Mouse (Mus musculus): Measurements from ENCODE around the gene Gm49450. TPM values are rescaled to one million over a fixed set of nuclear protein-coding genes. Genes with fewer than 3 reads are reported as not detected.

Gene Gm49450
- polyA plus RNA-seq, 1 experiment from 2014 or later, result not detected

GRCm38 (mm10) chr15:98917091-98917490 is 36.3 kb downstream of the Gm49450 start:
- H3K36me3 ChIP-seq (ENCODE audit: control insufficient read depth, insufficient read depth, low read length), result peaks cover 15% of the 10 kb centered on the region
- H3K4me1 ChIP-seq (ENCODE audit: control insufficient read depth, insufficient read depth, low read length), result peaks cover 9% of the 10 kb centered on the region
- H3K27me3 ChIP-seq (ENCODE audit: control insufficient read depth, insufficient read depth, low read length), result no peaks in the 10 kb centered on the region
- H3K9ac ChIP-seq (replicated peaks; ENCODE audit: low read depth, low read length), result peak overlapping the region; percentile 70
- H3K27ac ChIP-seq (ENCODE audit: low read length), result peak overlapping the region; percentile 96
- under 1% methylated on average over 14 of the region's 14 CpGs for WGBS
- no peaks in the 10 kb centered on the region for H3K9me3 ChIP-seq (ENCODE audit: control insufficient read depth, low read depth, low read length)
- H3K4me2 ChIP-seq (replicated peaks; ENCODE audit: low read depth, low read length), result peak overlapping the region; percentile 54
- no peak for ATAC-seq (ENCODE audit: insufficient number of reproducible peaks, insufficient read depth, low FRiP score, low read depth)
- H3K4me3 ChIP-seq (ENCODE audit: low read depth, low read length), result peak overlapping the region; percentile 53

GRCm38 (mm10) chr15:98916016-98916415 is 37.3 kb downstream of the Gm49450 start:
- peak overlapping the region; percentile 54; the same call in 1 of the 2 replicates for H3K4me2 ChIP-seq (replicated peaks; ENCODE audit: low read depth, low read length)
- no peak overlapping the region for H3K4me3 ChIP-seq (ENCODE audit: low read depth, low read length)
- peaks cover 9% of the 10 kb centered on the region for H3K4me1 ChIP-seq (ENCODE audit: control insufficient read depth, insufficient read depth, low read length)
- no peak overlapping the region for H3K9ac ChIP-seq (replicated peaks; ENCODE audit: low read depth, low read length)
- no peaks in the 10 kb centered on the region for H3K9me3 ChIP-seq (ENCODE audit: control insufficient read depth, low read depth, low read length)
- no peak overlapping the region for H3K27ac ChIP-seq (ENCODE audit: low read length)
- peaks cover 24% of the 10 kb centered on the region for H3K36me3 ChIP-seq (ENCODE audit: control insufficient read depth, insufficient read depth, low read length)
- ATAC-seq (ENCODE audit: insufficient number of reproducible peaks, insufficient read depth, low FRiP score, low read depth), result no peak
- 94% methylated on average over 4 of the region's 4 CpGs for WGBS
- no peaks in the 10 kb centered on the region for H3K27me3 ChIP-seq (ENCODE audit: control insufficient read depth, insufficient read depth, low read length)

GRCm38 (mm10) chr15:98914903-98915302 is 38.4 kb downstream of the Gm49450 start:
- Histone ChIP-seq H3K27me3 (ENCODE audit: control insufficient read depth, insufficient read depth, low read length) (no peaks in the 10 kb centered on the region), H3K9me3 (ENCODE audit: control insufficient read depth, low read depth, low read length) (no peaks in the 10 kb centered on the region), H3K4me2 (replicated peaks; ENCODE audit: low read depth, low read length) (no peak overlapping the region), H3K4me3 (ENCODE audit: low read depth, low read length) (no peak overlapping the region), H3K27ac (ENCODE audit: low read length) (no peak overlapping the region), H3K9ac (replicated peaks; ENCODE audit: low read depth, low read length) (no peak overlapping the region), H3K4me1 (ENCODE audit: control insufficient read depth, insufficient read depth, low read length) (peaks cover 9% of the 10 kb centered on the region), H3K36me3 (ENCODE audit: control insufficient read depth, insufficient read depth, low read length) (peaks cover 30% of the 10 kb centered on the region)
- no peak for ATAC-seq (ENCODE audit: insufficient number of reproducible peaks, insufficient read depth, low FRiP score, low read depth)
- WGBS, result 91% methylated on average over 6 of the region's 6 CpGs

- no peak overlapping the region for H3K9ac ChIP-seq (replicated peaks; ENCODE audit: low read depth, low read length)
- no peaks in the 10 kb centered on the region for H3K4me1 ChIP-seq (ENCODE audit: control insufficient read depth, insufficient read depth, low read length)
- H3K36me3 ChIP-seq (ENCODE audit: control insufficient read depth, insufficient read depth, low read length), result peaks cover 9% of the 10 kb centered on the region
- 24% methylated on average over 10 of the region's 10 CpGs for WGBS
- no peak for ATAC-seq (ENCODE audit: insufficient number of reproducible peaks, insufficient read depth, low FRiP score, low read depth)
- no peaks in the 10 kb centered on the region for H3K9me3 ChIP-seq (ENCODE audit: control insufficient read depth, low read depth, low read length)
- no peak overlapping the region for H3K4me2 ChIP-seq (replicated peaks; ENCODE audit: low read depth, low read length)
- no peak overlapping the region for H3K4me3 ChIP-seq (ENCODE audit: low read depth, low read length)
- H3K27me3 ChIP-seq (ENCODE audit: control insufficient read depth, insufficient read depth, low read length), result no peaks in the 10 kb centered on the region
- no peak overlapping the region for H3K27ac ChIP-seq (ENCODE audit: low read length)
Measured at GRCm38 (mm10) chr15:98904692-98905091, 48.7 kb downstream of the Gm49450 start.

- peaks cover 6% of the 10 kb centered on the region; the same call in 1 of the 2 replicates for H3K4me1 ChIP-seq (ENCODE audit: control insufficient read depth, insufficient read depth, low read length)
- no peak overlapping the region for H3K27ac ChIP-seq (ENCODE audit: low read length)
- WGBS, result 73% methylated on average over 2 of the region's 2 CpGs
Measured at GRCm38 (mm10) chr15:98902600-98902999, 50.8 kb downstream of the Gm49450 start.

GRCm38 (mm10) chr15:98901530-98901929 is 51.8 kb downstream of the Gm49450 start:
- Histone ChIP-seq H3K27ac (ENCODE audit: low read length) (no peak overlapping the region), H3K4me1 (ENCODE audit: control insufficient read depth, insufficient read depth, low read length) (peaks cover 8% of the 10 kb centered on the region; the same call in 1 of the 2 replicates), H3K9ac (replicated peaks; ENCODE audit: low read depth, low read length) (no peak overlapping the region), H3K27me3 (ENCODE audit: control insufficient read depth, insufficient read depth, low read length) (peaks cover 19% of the 10 kb centered on the region), H3K9me3 (ENCODE audit: control insufficient read depth, low read depth, low read length) (no peaks in the 10 kb centered on the region), H3K4me3 (ENCODE audit: low read depth, low read length) (no peak overlapping the region), H3K4me2 (replicated peaks; ENCODE audit: low read depth, low read length) (no peak overlapping the region), H3K36me3 (ENCODE audit: control insufficient read depth, insufficient read depth, low read length) (peaks cover 6% of the 10 kb centered on the region)
- 81% methylated on average over 1 of the region's 1 CpGs for WGBS
- ATAC-seq (ENCODE audit: insufficient number of reproducible peaks, insufficient read depth, low FRiP score, low read depth), result no peak

More at GRCm38 (mm10) chr15:98902600-98902999, 50.8 kb downstream of the Gm49450 start:
- H3K4me3 ChIP-seq (ENCODE audit: low read depth, low read length), result no peak overlapping the region
- H3K36me3 ChIP-seq (ENCODE audit: control insufficient read depth, insufficient read depth, low read length), result peaks cover 6% of the 10 kb centered on the region
- H3K27me3 ChIP-seq (ENCODE audit: control insufficient read depth, insufficient read depth, low read length), result peaks cover 10% of the 10 kb centered on the region
- H3K9me3 ChIP-seq (ENCODE audit: control insufficient read depth, low read depth, low read length), result no peaks in the 10 kb centered on the region
- ATAC-seq (ENCODE audit: insufficient number of reproducible peaks, insufficient read depth, low FRiP score, low read depth), result no peak
- no peak overlapping the region for H3K9ac ChIP-seq (replicated peaks; ENCODE audit: low read depth, low read length)
- no peak overlapping the region for H3K4me2 ChIP-seq (replicated peaks; ENCODE audit: low read depth, low read length)

- Histone ChIP-seq H3K4me3 (ENCODE audit: low read depth, low read length) (peak within 1 kb of the TSS; percentile 22; the same call in 1 of the 2 replicates), H3K4me1 (ENCODE audit: control insufficient read depth, insufficient read depth, low read length) (peaks cover 27% of the 10 kb centered on the region), H3K9ac (replicated peaks; ENCODE audit: low read depth, low read length) (no peak within 1 kb of the TSS), H3K27ac (ENCODE audit: low read length) (no peak within 1 kb of the TSS), H3K27me3 (ENCODE audit: control insufficient read depth, insufficient read depth, low read length) (peaks cover 42% of the 10 kb centered on the region), H3K4me2 (replicated peaks; ENCODE audit: low read depth, low read length) (peak within 1 kb of the TSS; percentile 35), H3K9me3 (ENCODE audit: control insufficient read depth, low read depth, low read length) (no peaks in the 10 kb centered on the region), H3K36me3 (ENCODE audit: control insufficient read depth, insufficient read depth, low read length) (no peaks in the 10 kb centered on the region; the same call in 1 of the 2 replicates)
- ATAC-seq (ENCODE audit: insufficient number of reproducible peaks, insufficient read depth, low FRiP score, low read depth), result no peak
- 2% methylated on average over 41 of the region's 41 CpGs for WGBS
Measured at GRCm38 (mm10) chr15:98897928-98898800, 55.2 kb downstream of the Gm49450 start, which contains the start of gene Dhh. TSS of gene Dhh (minus strand) at chr15:98898540.

- Histone ChIP-seq H3K9me3 (ENCODE audit: control insufficient read depth, low read depth, low read length) (no peaks in the 10 kb centered on the region), H3K4me2 (replicated peaks; ENCODE audit: low read depth, low read length) (peak overlapping the region; percentile 35), H3K4me3 (ENCODE audit: low read depth, low read length) (peak overlapping the region; percentile 2; the same call in 1 of the 2 replicates), H3K27ac (ENCODE audit: low read length) (no peak overlapping the region), H3K4me1 (ENCODE audit: control insufficient read depth, insufficient read depth, low read length) (peaks cover 27% of the 10 kb centered on the region), H3K9ac (replicated peaks; ENCODE audit: low read depth, low read length) (no peak overlapping the region), H3K27me3 (ENCODE audit: control insufficient read depth, insufficient read depth, low read length) (peaks cover 45% of the 10 kb centered on the region), H3K36me3 (ENCODE audit: control insufficient read depth, insufficient read depth, low read length) (no peaks in the 10 kb centered on the region)
- no peak for ATAC-seq (ENCODE audit: insufficient number of reproducible peaks, insufficient read depth, low FRiP score, low read depth)
- 5% methylated on average over 10 of the region's 10 CpGs for WGBS
Measured at GRCm38 (mm10) chr15:98897495-98897894, 55.9 kb downstream of the Gm49450 start.
